Mouse (Mus musculus): ENCODE data around the gene Rbpj. TPM values are rescaled to one million over a fixed set of nuclear protein-coding genes. Genes with fewer than 3 reads are reported as not detected.

Gene Rbpj
- total and polyA plus RNA-seq, 3 experiments: 40.5 to 62.8 (median 61.3) TPM

- H3K4me1 ChIP-seq (ENCODE audit: control insufficient read depth in 1 of 2, insufficient read depth in 2 of 2): peaks cover 0 to 4% of the 10 kb centered on the region in 2 experiments; a peak in 1 of 4 replicates
- no peak for TF ChIP-seq PAX5 (IDR thresholded peaks at IDR 0.05; ENCODE audit: low read length)
- no peak for TF ChIP-seq ZC3H11A (IDR thresholded peaks at IDR 0.05; ENCODE audit: low read depth, low read length)
- no peak for TF ChIP-seq NELFE (IDR thresholded peaks at IDR 0.05; ENCODE audit: low read depth, low read length)
- no peak for TF ChIP-seq JUN (IDR thresholded peaks at IDR 0.05; ENCODE audit: insufficient read depth, low read depth, low read length)
- TF ChIP-seq MAFK (IDR thresholded peaks at IDR 0.05; ENCODE audit: insufficient replicate concordance, low read length): no peak
- no peak for TF ChIP-seq POLR2AphosphoS2 (IDR thresholded peaks at IDR 0.05; ENCODE audit: low read depth, low read length)
- TF ChIP-seq KAT2A (IDR thresholded peaks at IDR 0.05; ENCODE audit: insufficient replicate concordance, low read length): no peak
- TF ChIP-seq USF1 (IDR thresholded peaks at IDR 0.05; ENCODE audit: low read depth, low read length): no peak
- H3K79me2 ChIP-seq (replicated peaks; ENCODE audit: control insufficient read depth, extremely low read depth, insufficient read depth, poor library complexity, severe bottlenecking): no peaks in the 10 kb centered on the region
- no peaks in the 10 kb centered on the region for H3K27me3 ChIP-seq (replicated peaks)
- in situ Hi-C loops (cut with MboI; ENCODE audit: low pct_ligation_motif_present, low pct_unique_long_range_greater_than_20kb, low sequenced_read_pairs) (loop anchor here (10.0 kb wide), 1 partner anchor 326 kb away; no protein-coding TSS in a partner anchor), dilution Hi-C loops (cut with MboI; ENCODE audit: extremely low pct_ligation_motif_present, extremely low pct_unique_long_range_greater_than_20kb, low sequenced_read_pairs) (no loop called here)
- no peak overlapping the region for H3K4me2 ChIP-seq (ENCODE audit: insufficient read depth, low read depth, poor library complexity, severe bottlenecking)
- no peak overlapping the region for H3K27ac ChIP-seq (ENCODE audit: insufficient read depth, low read depth)
- no peak overlapping the region for H3K4me3 ChIP-seq (replicated peaks in 1 of 3; ENCODE audit: low read depth in 2 of 3, low read length in 2 of 3, poor library complexity in 1 of 3)
- H3K36me3 ChIP-seq (replicated peaks in 1 of 2; ENCODE audit: control insufficient read depth in 1 of 2, insufficient read depth in 1 of 2, low read length in 1 of 2): no peaks in the 10 kb centered on the region
- no peak for DNase-seq (ENCODE audit: extremely low read depth)
- peaks cover 13% of the 10 kb centered on the region for H3K9me3 ChIP-seq (replicated peaks; ENCODE audit: low read length)
- H3K9ac ChIP-seq (ENCODE audit: insufficient read depth, low read depth): no peak overlapping the region
Observed at GRCm38 (mm10) chr5:53670321-53670938, 204.5 kb downstream of the Rbpj start.

DNA sequence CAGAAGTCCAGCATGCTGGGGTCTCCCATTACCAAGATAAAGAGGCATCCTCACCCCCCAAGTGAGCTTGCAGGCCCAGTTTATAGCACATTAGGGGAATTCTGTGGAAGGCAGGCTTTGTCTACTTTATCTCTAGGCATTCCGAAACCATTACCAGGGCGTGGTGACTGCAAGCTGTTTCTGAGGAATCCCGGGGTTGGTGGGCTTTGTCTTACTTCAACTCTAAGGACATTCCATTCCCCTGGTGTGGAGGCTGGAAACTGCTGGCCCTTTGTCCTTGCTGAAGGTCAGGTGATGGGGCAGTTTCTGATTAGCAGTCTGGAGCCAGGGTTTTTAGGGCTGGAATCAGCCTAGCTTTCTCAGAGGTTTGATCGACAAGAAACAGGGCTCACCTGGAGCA is 205.6 kb downstream of the Rbpj start:
- H3K9ac ChIP-seq (ENCODE audit: insufficient read depth, low read depth): no peak overlapping the region
- TF ChIP-seq CTCF (conservative IDR thresholded peaks at IDR 0.05 in 1 of 2, IDR thresholded peaks at IDR 0.05 in 1 of 2; ENCODE audit: low read depth in 2 of 2, low read length in 2 of 2) (no peak), RCOR1 (conservative IDR thresholded peaks at IDR 0.05; ENCODE audit: low read depth, low read length) (no peak), ZNF384 (IDR thresholded peaks at IDR 0.05; ENCODE audit: low read depth, low read length) (no peak), NRF1 (IDR thresholded peaks at IDR 0.05; ENCODE audit: low read depth, low read length) (no peak), JUN (IDR thresholded peaks at IDR 0.05; ENCODE audit: insufficient read depth, low read depth, low read length) (no peak), POLR2A (IDR thresholded peaks at IDR 0.05; ENCODE audit: low read depth, low read length) (no peak), NELFE (IDR thresholded peaks at IDR 0.05; ENCODE audit: low read depth, low read length) (no peak), JUND (conservative IDR thresholded peaks at IDR 0.05; ENCODE audit: low read depth, low read length) (no peak), CHD2 (IDR thresholded peaks at IDR 0.05; ENCODE audit: low read length) (no peak), HCFC1 (IDR thresholded peaks at IDR 0.05; ENCODE audit: low read depth, low read length) (no peak), CHD1 (IDR thresholded peaks at IDR 0.05; ENCODE audit: low read depth, low read length) (no peak), TBP (conservative IDR thresholded peaks at IDR 0.05; ENCODE audit: low read depth, low read length) (no peak), POLR2AphosphoS2 (IDR thresholded peaks at IDR 0.05; ENCODE audit: low read depth, low read length) (no peak), MYC (IDR thresholded peaks at IDR 0.05; ENCODE audit: low read depth, low read length) (no peak)
- in situ Hi-C loops (cut with MboI; ENCODE audit: low pct_ligation_motif_present, low pct_unique_long_range_greater_than_20kb, low sequenced_read_pairs): loop anchor here (10.0 kb wide), 1 partner anchor 327 kb away; no protein-coding TSS in a partner anchor
- no peak for DNase-seq (ENCODE audit: extremely low read depth)
- no peaks in the 10 kb centered on the region for H3K27me3 ChIP-seq (replicated peaks)
- no peak overlapping the region for H3K4me2 ChIP-seq (ENCODE audit: insufficient read depth, low read depth, poor library complexity, severe bottlenecking)
- dilution Hi-C loops (cut with MboI; ENCODE audit: extremely low pct_ligation_motif_present, extremely low pct_unique_long_range_greater_than_20kb, low sequenced_read_pairs): no loop called here
- H3K4me1 ChIP-seq (ENCODE audit: control insufficient read depth in 1 of 2, insufficient read depth in 2 of 2): peaks cover 0 to 4% of the 10 kb centered on the region in 2 experiments; a peak in 1 of 4 replicates
- H3K4me3 ChIP-seq (replicated peaks in 1 of 3; ENCODE audit: low read depth in 2 of 3, low read length in 2 of 3, poor library complexity in 1 of 3): no peak overlapping the region
- peaks cover 13% of the 10 kb centered on the region for H3K9me3 ChIP-seq (replicated peaks; ENCODE audit: low read length)
- H3K79me2 ChIP-seq (replicated peaks; ENCODE audit: control insufficient read depth, extremely low read depth, insufficient read depth, poor library complexity, severe bottlenecking): no peaks in the 10 kb centered on the region
- H3K36me3 ChIP-seq (replicated peaks in 1 of 2; ENCODE audit: control insufficient read depth in 1 of 2, insufficient read depth in 1 of 2, low read length in 1 of 2): no peaks in the 10 kb centered on the region
- H3K27ac ChIP-seq (ENCODE audit: insufficient read depth, low read depth): no peak overlapping the region
